Mouse (Mus musculus) layer of hippocampus, adult 2 months (tissue): ENCODE measurements around the gene AU022252. TPM values are rescaled to one million over a fixed set of nuclear protein-coding genes. Genes with fewer than 3 reads are reported as not detected.

ENCODE experiments used
- DNase-seq, 2 experiments: peaks; one replicate each; pipeline ENCODE4 v3.0.0; 2022; ENCODE audit warnings: low spot score in 2 of 2
- H3K27ac ChIP-seq: fragments of 200-600 bp; 2 replicates; pipeline ENCODE4 v1.8.1; 2022
- H3K4me3 ChIP-seq: fragments of 200-600 bp; 2 replicates; pipeline ENCODE4 v1.8.1; 2022; ENCODE audit warnings: mild to moderate bottlenecking
- CTCF ChIP-seq: fragments of 200-600 bp; conservative IDR thresholded peaks from 2 replicates; pipeline ENCODE4 v1.8.1; 2022; ENCODE audit warnings: antibody characterized with exemption, mild to moderate bottlenecking, moderate library complexity
- total RNA-seq, 2 experiments: library from RNA; stranded (reverse); gene quantifications; 2 replicates each; pipeline ENCODE4 v1.2.3; 2021

The AU022252 gene
- total RNA-seq, 2 experiments from 2014 or later = 30.5 to 31.9 TPM

DNA sequence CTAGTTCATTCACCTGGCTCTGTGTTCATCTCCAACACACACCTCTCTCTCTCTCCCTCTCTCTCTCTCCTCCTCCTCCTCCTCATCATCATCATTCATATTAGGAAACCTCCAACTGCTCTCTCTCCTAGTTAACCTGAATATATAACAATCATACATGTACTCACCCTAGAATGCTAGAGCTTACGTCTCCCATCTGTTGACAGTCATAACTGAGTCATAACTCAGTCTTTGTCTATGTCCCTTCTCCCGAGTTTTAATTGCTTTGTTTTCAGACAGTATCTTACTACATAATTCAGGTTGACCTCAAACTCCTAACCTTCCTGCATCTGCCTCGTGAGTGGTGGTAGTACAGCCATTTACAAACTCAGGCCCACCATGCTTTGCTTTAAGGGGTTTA lies 41.2 kb downstream of the AU022252 start:
- Histone ChIP-seq H3K4me3 (no peak overlapping the region), H3K27ac (no peak overlapping the region)
- no peak for TF ChIP-seq CTCF
- DNase-seq = no peak

DNA sequence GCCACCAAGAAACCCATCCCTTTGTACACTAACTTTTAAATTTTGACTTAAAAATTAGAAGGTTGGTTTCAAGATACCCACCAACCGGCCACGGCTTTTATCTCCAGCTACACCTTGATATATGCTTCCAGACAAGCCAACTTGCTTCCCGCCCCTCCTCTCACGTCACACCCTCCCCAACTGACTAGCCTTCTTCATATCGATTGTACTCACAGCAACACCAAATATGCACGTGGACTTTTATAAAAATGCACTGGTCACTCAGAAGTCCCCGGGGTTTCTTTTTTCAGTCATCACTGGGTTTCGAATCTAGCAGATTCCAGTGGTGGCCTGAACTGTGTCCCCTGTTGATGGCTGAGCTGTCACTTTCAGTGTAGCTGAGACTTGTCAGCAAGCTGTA lies 41.9 kb downstream of the AU022252 start:
- H3K4me3 ChIP-seq = no peak overlapping the region
- no peak overlapping the region for H3K27ac ChIP-seq
- TF ChIP-seq CTCF = no peak
- no peak for DNase-seq

DNA sequence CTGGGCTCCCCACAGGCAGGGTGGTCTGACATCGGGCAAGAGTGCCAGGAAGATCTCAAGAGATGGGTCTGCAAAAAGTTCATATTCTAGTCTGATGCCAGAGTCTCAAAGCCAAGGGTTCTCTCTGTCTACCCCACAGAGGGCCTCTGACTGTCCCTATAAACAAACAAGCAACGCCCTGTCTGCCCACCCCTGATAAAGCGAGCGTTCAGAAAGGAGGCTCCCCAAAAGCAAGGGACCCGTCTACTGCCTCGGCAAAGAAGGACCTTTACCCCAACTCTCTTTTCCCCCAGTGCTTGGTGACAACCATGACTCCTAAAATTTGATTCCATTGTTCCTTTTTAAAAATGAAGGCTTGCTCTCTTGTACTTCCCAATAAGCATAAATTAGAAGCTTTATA lies 42.6 kb downstream of the AU022252 start, which contains the start of gene Ermap:
Gene Ermap (minus strand): TSS at position 148 of the 400 bp plus-strand sequence.
- TF ChIP-seq CTCF = no peak
- DNase-seq = no peak
- Histone ChIP-seq H3K4me3 (no peak within 1 kb of the TSS), H3K27ac (no peak within 1 kb of the TSS)

DNA sequence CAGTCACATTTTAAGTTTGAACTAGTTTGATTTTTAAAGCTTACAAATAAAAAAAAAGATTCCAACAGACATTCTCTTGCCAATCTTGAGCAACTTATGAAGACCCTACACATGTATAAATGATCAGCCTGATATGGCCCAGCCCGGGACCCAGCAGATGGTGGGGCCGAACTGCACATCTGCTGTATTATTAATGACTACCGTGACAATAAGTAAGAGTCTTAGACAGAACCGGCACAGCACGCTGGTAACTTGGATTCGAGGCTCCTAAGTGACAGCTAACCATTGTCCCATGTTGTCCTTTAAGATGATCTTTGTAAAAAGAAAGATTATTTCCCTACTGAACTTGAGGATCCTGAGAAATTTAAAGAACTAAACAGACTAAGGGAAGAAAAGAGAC lies 43.1 kb downstream of the AU022252 start:
- no peak overlapping the region for H3K27ac ChIP-seq
- H3K4me3 ChIP-seq = no peak overlapping the region
- TF ChIP-seq CTCF = no peak
- DNase-seq = no peak

DNA sequence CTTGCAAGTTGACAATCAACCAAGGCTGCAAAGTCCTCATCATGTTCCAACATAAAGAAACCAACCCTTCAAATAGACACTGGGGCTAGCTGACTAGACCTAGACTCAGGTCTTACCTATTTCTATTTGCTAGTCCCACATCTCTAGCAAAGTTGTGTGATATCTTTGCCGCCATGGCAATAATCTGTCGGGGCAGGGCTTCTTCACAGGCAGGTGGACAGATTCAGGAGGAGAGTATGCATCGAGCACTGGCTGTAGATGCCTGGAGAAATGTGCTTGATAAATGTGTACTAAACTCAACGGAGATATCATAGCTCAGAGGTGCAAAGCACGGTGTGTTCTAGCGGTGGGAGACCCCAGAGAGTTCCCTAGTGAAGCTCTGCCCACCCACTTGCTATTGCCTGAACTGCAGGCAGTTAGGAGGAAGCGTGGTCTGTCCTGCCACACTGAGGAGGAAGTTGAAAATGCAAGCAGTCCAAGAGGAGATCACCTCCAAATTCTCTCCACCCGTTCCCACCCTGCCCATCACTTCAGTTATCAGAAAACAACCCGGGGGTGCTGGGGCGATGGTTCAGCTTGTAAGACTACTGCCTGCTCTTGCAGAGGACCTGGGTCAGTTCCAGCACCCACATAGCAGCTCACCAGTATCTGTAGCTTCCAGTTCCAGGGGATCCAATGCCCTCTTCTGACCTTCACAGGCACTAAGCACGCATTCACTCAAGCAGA lies 44.3 kb downstream of the AU022252 start:
- Histone ChIP-seq H3K27ac (no peak overlapping the region), H3K4me3 (no peak overlapping the region)
- no peak for DNase-seq
- peak; percentile 61 for TF ChIP-seq CTCF

DNA sequence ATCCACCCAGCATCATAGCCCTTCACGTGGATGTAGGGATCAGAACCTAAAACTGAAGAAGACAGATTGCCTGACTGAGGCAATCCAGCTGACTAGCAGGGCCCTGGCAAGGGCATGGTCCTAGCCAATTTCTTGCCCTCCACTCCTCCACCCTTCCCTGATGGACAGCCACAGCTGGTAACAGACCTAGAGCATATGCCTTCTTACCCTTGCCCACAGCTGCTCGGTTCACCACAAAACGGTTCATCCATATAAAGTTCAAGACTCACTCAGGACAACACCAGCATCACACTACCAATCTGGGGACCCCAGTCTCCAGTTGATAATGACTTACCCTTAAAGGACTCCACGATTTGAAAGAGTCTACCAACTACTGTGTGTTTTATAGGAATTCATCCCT lies 46.7 kb downstream of the AU022252 start:
- TF ChIP-seq CTCF = no peak
- H3K4me3 ChIP-seq = no peak overlapping the region

DNA sequence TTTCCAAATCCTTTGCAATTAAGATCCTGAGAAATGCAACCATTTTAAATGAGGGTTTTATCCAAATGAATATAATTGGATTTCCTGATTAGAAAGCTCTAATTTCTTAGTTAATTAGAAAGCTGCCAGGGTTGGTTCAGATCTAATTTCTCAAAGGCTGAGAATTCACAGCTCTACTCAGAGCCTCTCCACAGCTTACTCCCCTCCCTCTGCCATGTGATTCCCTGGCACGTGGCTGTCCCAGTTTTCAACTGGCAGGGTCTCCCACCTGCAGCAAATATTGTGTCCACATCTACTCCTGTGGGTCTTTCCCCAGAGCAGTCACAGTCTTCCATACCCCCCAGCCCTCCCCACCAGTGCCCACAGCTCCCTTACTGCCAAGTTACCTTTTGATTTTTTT lies 49.0 kb downstream of the AU022252 start:
- TF ChIP-seq CTCF = no peak
- H3K27ac ChIP-seq = no peak overlapping the region
- no peak overlapping the region for H3K4me3 ChIP-seq
- DNase-seq = no peak

More for the DNA sequence above, 46.7 kb downstream of the AU022252 start:
- no peak for DNase-seq
- H3K27ac ChIP-seq = no peak overlapping the region

DNA sequence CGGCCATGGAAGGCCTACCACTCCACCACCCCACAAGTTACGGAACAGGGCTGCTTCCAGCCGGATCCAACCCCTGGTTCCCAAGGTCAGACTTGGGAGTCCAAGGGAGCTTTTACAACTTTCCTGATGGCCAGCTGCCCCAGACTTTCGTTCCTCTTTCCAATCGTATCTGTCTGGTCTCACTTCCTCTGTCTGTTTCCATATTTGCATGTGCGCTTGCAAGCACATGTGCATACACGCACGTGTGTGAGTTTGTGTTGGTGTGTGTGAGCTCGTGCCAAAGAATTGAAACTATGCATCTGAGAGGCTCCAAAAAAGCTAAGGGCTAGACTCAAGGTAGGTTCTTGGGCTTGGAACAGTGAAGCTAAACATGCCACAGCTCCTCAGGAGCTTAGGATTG lies 51.1 kb downstream of the AU022252 start:
- no peak for TF ChIP-seq CTCF
- Histone ChIP-seq H3K27ac (peak overlapping the region; percentile 18; the same call in 1 of the 2 replicates), H3K4me3 (no peak overlapping the region)
- no peak for DNase-seq

DNA sequence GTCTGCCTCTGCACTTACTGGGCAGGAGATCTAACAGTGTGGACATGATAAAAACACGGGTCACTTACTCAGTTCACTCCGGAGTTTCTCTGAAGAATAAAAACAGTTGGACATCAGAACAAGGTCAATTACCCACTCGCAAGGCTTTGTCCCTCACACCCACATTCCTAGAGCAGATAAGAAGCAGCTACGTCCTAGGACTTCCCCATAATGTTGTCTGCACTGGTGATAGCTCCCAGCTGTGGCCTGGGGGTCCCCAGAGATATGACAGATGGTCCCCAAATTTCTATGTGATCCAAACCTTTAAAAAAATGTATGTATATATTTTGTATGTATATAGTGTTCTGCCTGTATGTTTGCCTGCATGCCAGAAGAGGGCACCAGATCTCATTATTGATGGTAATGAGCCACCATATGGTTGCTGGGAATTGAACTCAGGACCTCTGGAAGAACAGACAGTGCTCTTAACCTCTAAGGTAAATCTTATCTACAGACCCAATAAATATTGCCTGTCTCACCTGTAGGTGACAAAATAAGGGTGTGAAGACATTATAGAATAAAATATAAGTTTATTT lies 52.3 kb downstream of the AU022252 start:
- peak; percentile 50 for TF ChIP-seq CTCF
- H3K4me3 ChIP-seq = no peak overlapping the region
- no peak overlapping the region for H3K27ac ChIP-seq
- DNase-seq = no peak

DNA sequence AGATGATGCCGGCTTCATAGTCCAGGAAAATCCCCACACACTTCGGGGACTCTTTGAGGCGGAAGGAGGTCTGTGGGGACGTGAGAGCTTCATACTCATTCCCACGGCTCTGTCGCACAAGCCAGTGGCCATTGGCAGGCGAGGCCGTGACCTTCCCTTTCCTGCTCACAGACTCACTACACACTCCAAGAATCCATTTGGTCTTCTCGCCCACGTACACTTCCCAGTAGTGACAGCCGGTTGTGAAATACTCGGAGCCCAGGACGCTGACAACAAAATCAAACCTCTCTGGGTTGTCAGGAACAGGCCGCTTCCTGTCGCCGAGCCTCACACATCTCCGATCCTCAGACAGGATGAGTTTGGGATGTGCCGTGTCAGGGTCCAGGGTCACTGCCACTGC lies 54.2 kb downstream of the AU022252 start:
- TF ChIP-seq CTCF = no peak
- Histone ChIP-seq H3K4me3 (no peak overlapping the region), H3K27ac (no peak overlapping the region)
- no peak for DNase-seq

DNA sequence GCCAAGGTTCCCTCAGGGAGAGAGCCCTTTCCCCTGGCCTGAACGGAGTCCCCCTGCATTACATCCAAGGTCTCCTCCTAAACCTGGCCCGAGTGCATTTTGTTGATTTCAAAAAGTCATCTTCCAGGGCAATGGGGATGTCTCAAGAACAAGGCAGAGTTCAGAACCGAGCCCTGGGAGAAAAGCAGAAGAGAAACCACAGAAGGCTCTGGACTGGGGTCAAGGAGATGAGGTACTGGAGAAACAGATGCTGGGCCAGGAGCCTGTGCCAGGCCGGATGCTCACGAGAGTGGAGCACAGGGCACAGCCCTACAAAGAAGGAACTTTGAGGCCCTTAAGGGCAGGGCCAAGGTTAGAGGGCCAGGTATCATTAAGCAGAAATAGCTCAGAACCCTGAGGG lies 54.8 kb downstream of the AU022252 start:
- no peak for TF ChIP-seq CTCF

DNA sequence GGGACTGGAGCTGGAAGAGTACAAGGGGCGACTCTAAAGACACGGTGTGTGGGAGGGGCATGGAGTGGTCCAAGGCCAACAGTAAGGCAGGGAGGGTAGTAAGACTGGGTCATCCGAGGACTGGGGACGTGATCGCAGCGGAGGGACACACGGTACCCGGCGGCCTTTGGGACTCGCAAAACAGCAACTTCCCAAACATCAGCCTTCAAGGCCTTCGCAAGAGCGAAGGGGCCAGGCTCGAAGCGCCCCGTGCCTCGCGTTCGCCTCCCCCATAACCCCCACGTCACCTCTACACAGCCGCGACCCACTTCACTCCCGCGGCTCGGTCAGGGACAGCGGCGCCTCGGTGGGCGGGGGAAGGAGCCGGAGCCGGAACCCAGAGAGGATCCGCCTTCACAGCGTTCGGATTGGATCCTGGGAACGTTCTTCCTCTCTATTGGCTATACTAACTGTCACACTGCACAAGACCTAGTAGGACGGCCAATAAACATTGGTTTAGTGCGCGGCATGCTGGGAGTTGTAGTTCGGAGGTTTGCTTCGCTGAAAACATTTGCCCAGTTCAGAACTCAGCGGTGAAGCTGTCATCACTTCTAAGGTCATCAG lies 58.6 kb downstream of the AU022252 start, which contains the start of gene Zfp691:
Gene Zfp691 (minus strand): TSS at position 345 of the 603 bp plus-strand sequence.
- TF ChIP-seq CTCF = no peak
- H3K27ac ChIP-seq = peak within 1 kb of the TSS; percentile 96
- DNase-seq = peak; percentile 93 to 98
- peak within 1 kb of the TSS; percentile 88 for H3K4me3 ChIP-seq

More for the DNA sequence above, 54.8 kb downstream of the AU022252 start:
- no peak for DNase-seq
- no peak overlapping the region for H3K27ac ChIP-seq
- no peak overlapping the region for H3K4me3 ChIP-seq

DNA sequence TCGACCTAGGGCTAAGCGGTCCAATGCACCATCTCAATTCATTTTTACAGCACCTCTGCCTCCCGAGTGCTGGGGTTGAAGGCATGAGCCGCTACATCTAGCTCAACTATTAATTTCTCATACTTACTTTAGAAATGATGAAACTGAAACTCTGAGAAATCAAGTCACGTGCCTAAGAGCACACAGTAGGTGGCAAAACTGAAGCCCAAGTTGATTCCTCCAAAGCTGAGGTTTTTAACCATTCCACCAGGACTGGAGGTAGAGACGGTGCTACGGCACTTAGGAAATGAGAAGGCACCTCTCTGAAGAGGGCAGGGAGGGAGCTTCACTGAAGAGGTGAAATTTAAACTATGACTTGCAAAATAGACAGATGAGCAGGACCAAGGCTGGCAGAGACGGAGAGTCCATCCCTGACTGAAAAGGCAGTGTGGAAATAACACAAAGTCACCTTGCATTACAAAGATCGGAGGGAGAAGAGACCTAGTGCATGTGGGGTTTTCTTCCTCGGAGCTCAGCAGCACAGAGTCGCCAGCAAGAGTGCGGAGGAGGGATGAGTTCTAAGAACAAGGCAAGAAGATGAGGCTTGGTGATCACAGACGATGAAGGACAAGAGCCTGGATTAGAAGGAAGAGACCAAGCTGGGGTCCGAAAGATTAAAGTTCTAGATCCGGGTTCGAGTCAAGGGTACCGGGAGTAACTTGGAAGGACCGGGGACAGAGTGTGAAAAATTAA lies 59.4 kb downstream of the AU022252 start:
- no peak for DNase-seq
- TF ChIP-seq CTCF = no peak

More for the DNA sequence above, 59.4 kb downstream of the AU022252 start:
- peak overlapping the region; percentile 88 for H3K4me3 ChIP-seq
- H3K27ac ChIP-seq = peak overlapping the region; percentile 96
